Mouse (Mus musculus) gastrocnemius, postnatal 10 days (tissue): ENCODE results near the gene Sdsl. TPM values are rescaled to one million over a fixed set of nuclear protein-coding genes. Genes with fewer than 3 reads are reported as not detected.

Source experiments
- DNase-seq: peaks from one replicate; pipeline ENCODE4 v3.0.0; 2021; ENCODE audit warnings: mixed read lengths
- total RNA-seq, 2 experiments: library from RNA; stranded (reverse); gene quantifications; 2 replicates each; pipeline ENCODE4 v1.2.3; 2021

Gene Sdsl
- total RNA-seq, 2 experiments from 2014 or later, result 0.26 to 1.2 TPM

- DNase-seq, result no peak
These were observed 22.6 kb upstream of the Sdsl start for GRCm38 (mm10) chr5:120495064-120495702.

GRCm38 (mm10) chr5:120493873-120494395 is 21.3 kb upstream of the Sdsl start:
- DNase-seq, result no peak

- no peak for DNase-seq
These were observed 20.8 kb upstream of the Sdsl start for GRCm38 (mm10) chr5:120493440-120493839.

- DNase-seq, result peak; percentile 58
These were observed 19.8 kb upstream of the Sdsl start for GRCm38 (mm10) chr5:120492437-120492836.

GRCm38 (mm10) chr5:120490679-120491192 is 18.1 kb upstream of the Sdsl start:
- DNase-seq, result no peak

GRCm38 (mm10) chr5:120487844-120488243 is 15.2 kb upstream of the Sdsl start:
- DNase-seq, result no peak

- no peak for DNase-seq
These were observed 10.8 kb upstream of the Sdsl start for GRCm38 (mm10) chr5:120483399-120483798.

- DNase-seq, result no peak
These were observed 8.6 kb upstream of the Sdsl start for GRCm38 (mm10) chr5:120481205-120481604.

GRCm38 (mm10) chr5:120479538-120479937 is 6.9 kb upstream of the Sdsl start:
- DNase-seq, result no peak

GRCm38 (mm10) chr5:120477993-120478392 is 5.4 kb upstream of the Sdsl start:
- no peak for DNase-seq

- no peak for DNase-seq
These were observed 3.7 kb upstream of the Sdsl start, which contains the start of gene Sds for GRCm38 (mm10) chr5:120476296-120476695. Sds (plus strand) TSS chr5:120476526.

- DNase-seq, result no peak
These were observed 3.3 kb upstream of the Sdsl start for GRCm38 (mm10) chr5:120475861-120476260.

GRCm38 (mm10) chr5:120473361-120473760 is 751 bp upstream of the Sdsl start:
- no peak for DNase-seq

GRCm38 (mm10) chr5:120471538-120471937 is 1.1 kb downstream of the Sdsl start:
- no peak for DNase-seq

- DNase-seq, result no peak
These were observed 3.8 kb downstream of the Sdsl start for GRCm38 (mm10) chr5:120468830-120469229.

- no peak for DNase-seq
These were observed 4.3 kb downstream of the Sdsl start for GRCm38 (mm10) chr5:120468336-120468735.

GRCm38 (mm10) chr5:120467026-120467425 is 5.6 kb downstream of the Sdsl start:
- no peak for DNase-seq

- DNase-seq, result no peak
These were observed 6.8 kb downstream of the Sdsl start for GRCm38 (mm10) chr5:120465860-120466259.

GRCm38 (mm10) chr5:120465062-120465461 is 7.5 kb downstream of the Sdsl start:
- DNase-seq, result peak; percentile 47

GRCm38 (mm10) chr5:120464321-120464720 is 8.3 kb downstream of the Sdsl start:
- DNase-seq, result no peak

- no peak for DNase-seq
These were observed 10.7 kb downstream of the Sdsl start for GRCm38 (mm10) chr5:120461902-120462301.

GRCm38 (mm10) chr5:120459133-120459532 is 13.5 kb downstream of the Sdsl start:
- DNase-seq, result no peak

- DNase-seq, result peak; percentile 68
These were observed 15.0 kb downstream of the Sdsl start for GRCm38 (mm10) chr5:120457628-120458027.
